Mouse (Mus musculus): ENCODE data around the gene Smok3c.
A peak's percentile ranks its signal among the peaks of the same experiment; 100 is the strongest.
"Not testable (repeated sequence)": the region's sequence is repeated elsewhere in the genome, so short reads cannot be mapped to it uniquely, and the experiment has no call there.

Smok3c gene

GRCm38 (mm10) chr5:138052894-138053293 lies at the start of gene Smok3c:
TSS of gene Smok3c (plus strand) at chr5:138053194.
- not testable (repeated sequence) for ATAC-seq (ENCODE audit: low TSS enrichment)

GRCm38 (mm10) chr5:138009437-138009836 lies 43.6 kb upstream of the Smok3c start:
- ATAC-seq (ENCODE audit: low TSS enrichment): no peak

GRCm38 (mm10) chr5:138012382-138012781 lies 40.6 kb upstream of the Smok3c start:
- ATAC-seq (ENCODE audit: low TSS enrichment): no peak

- no peak for ATAC-seq (ENCODE audit: low TSS enrichment)
Observed at GRCm38 (mm10) chr5:138016530-138016929, 36.5 kb upstream of the Smok3c start.

GRCm38 (mm10) chr5:138016997-138017396 lies 36.0 kb upstream of the Smok3c start:
- no peak for ATAC-seq (ENCODE audit: low TSS enrichment)

- not testable (repeated sequence) for ATAC-seq (ENCODE audit: low TSS enrichment)
Observed at GRCm38 (mm10) chr5:138019577-138019976, 33.4 kb upstream of the Smok3c start.

GRCm38 (mm10) chr5:138020961-138021479 lies 32.0 kb upstream of the Smok3c start, which contains the start of the genes Smok3a and Smok3b:
TSS of gene Smok3a (plus strand) at chr5:138021261.
TSS of gene Smok3b (plus strand) at chr5:138021429.
- ATAC-seq (ENCODE audit: low TSS enrichment): not testable (repeated sequence)

GRCm38 (mm10) chr5:138073803-138074202 lies 20.8 kb downstream of the Smok3c start:
- no peak for ATAC-seq (ENCODE audit: low TSS enrichment)

- ATAC-seq (ENCODE audit: low TSS enrichment): no peak
Observed at GRCm38 (mm10) chr5:138075684-138076083, 22.7 kb downstream of the Smok3c start.

- no peak for ATAC-seq (ENCODE audit: low TSS enrichment)
Observed at GRCm38 (mm10) chr5:138076148-138076547, 23.2 kb downstream of the Smok3c start.

GRCm38 (mm10) chr5:138080456-138080855 lies 27.5 kb downstream of the Smok3c start:
- no peak for ATAC-seq (ENCODE audit: low TSS enrichment)

- no peak for ATAC-seq (ENCODE audit: low TSS enrichment)
Observed at GRCm38 (mm10) chr5:138081446-138081845, 28.5 kb downstream of the Smok3c start.

- ATAC-seq (ENCODE audit: low TSS enrichment): no peak
Observed at GRCm38 (mm10) chr5:138083318-138083900, 30.4 kb downstream of the Smok3c start.

- no peak for ATAC-seq (ENCODE audit: low TSS enrichment)
Observed at GRCm38 (mm10) chr5:138083936-138084335, 30.9 kb downstream of the Smok3c start.

- peak; percentile 9; the same call in 1 of the 2 replicates for ATAC-seq (ENCODE audit: low TSS enrichment)
Observed at GRCm38 (mm10) chr5:138084507-138084906, 31.5 kb downstream of the Smok3c start.

GRCm38 (mm10) chr5:138084996-138085395 lies 32.0 kb downstream of the Smok3c start, which contains the start of gene Zkscan1:
TSS of gene Zkscan1 (plus strand) at chr5:138085084.
- peak; percentile 100 for ATAC-seq (ENCODE audit: low TSS enrichment)

GRCm38 (mm10) chr5:138085421-138085911 lies 32.5 kb downstream of the Smok3c start:
- peak; percentile 38; the same call in 1 of the 2 replicates for ATAC-seq (ENCODE audit: low TSS enrichment)

GRCm38 (mm10) chr5:138086842-138087241 lies 33.8 kb downstream of the Smok3c start:
- no peak for ATAC-seq (ENCODE audit: low TSS enrichment)

GRCm38 (mm10) chr5:138088366-138088765 lies 35.4 kb downstream of the Smok3c start:
- no peak for ATAC-seq (ENCODE audit: low TSS enrichment)

- no peak for ATAC-seq (ENCODE audit: low TSS enrichment)
Observed at GRCm38 (mm10) chr5:138089108-138089551, 36.1 kb downstream of the Smok3c start.

GRCm38 (mm10) chr5:138090271-138090670 lies 37.3 kb downstream of the Smok3c start:
- no peak for ATAC-seq (ENCODE audit: low TSS enrichment)

GRCm38 (mm10) chr5:138090737-138091136 lies 37.7 kb downstream of the Smok3c start:
- ATAC-seq (ENCODE audit: low TSS enrichment): no peak

- ATAC-seq (ENCODE audit: low TSS enrichment): no peak
Observed at GRCm38 (mm10) chr5:138092771-138093170, 39.8 kb downstream of the Smok3c start.

All from frontal cortex, adult (tissue).